Comparison of ENCODE assay signal across 8 mouse cellular contexts in genomic region chr3:51788591-51789339, GRCm38 (mm10).
DNase-seq lines count a peak whose midpoint lies in the region; ATAC-seq and TF ChIP-seq lines count a peak whose summit lies in the region.

No protein-coding gene starts in this region.

- no peaks in the 10 kb centered on the region for H3K9me3 ChIP-seq in hindbrain, embryonic 14.5 days (ENCODE audit: control insufficient read depth, low read length)

- TF ChIP-seq CTCF in left cerebral cortex, adult 2 months (IDR thresholded peaks at IDR 0.05) = no peak

- H3K27me3 ChIP-seq in hindbrain, embryonic 14.5 days (ENCODE audit: control insufficient read depth, insufficient read depth, low read length) = no peaks in the 10 kb centered on the region

- peak; percentile 81 for ATAC-seq in hindbrain, embryonic 14.5 days (ENCODE audit: low FRiP score)

- intact Hi-C loops in left cerebral cortex, adult 2 months (cut with DNase I) = loop anchor here (5.0 kb wide), 2 partner anchors 86 to 99 kb away; no protein-coding TSS in a partner anchor

- H3K4me1 ChIP-seq in hindbrain, embryonic 14.5 days (replicated peaks; ENCODE audit: control insufficient read depth, insufficient read depth, low read length) = peaks cover 30% of the 10 kb centered on the region

- H3K27ac ChIP-seq in hindbrain, embryonic 14.5 days = peak overlapping the region; percentile 90
- peak overlapping the region; percentile 55 for H3K27ac ChIP-seq in left cerebral cortex, adult 2 months

- peak; percentile 90 for DNase-seq in NIH3T3 (ENCODE audit: low read depth)
- DNase-seq in cerebellum, postnatal 36 days = peak; percentile 32 to 46
- DNase-seq in frontal cortex, postnatal 36 days (ENCODE audit: low spot score in 2 of 2) = peak; percentile 62 to 66
- peak; percentile 79 for DNase-seq in hindbrain, embryonic 14.5 days (ENCODE audit: low spot score)
- peak; percentile 52 to 56 for DNase-seq in left cerebral cortex, adult 2 months (ENCODE audit: extremely low spot score in 1 of 2, low spot score in 2 of 2)
- DNase-seq in lung, postnatal 25 days (ENCODE audit: low spot score) = peak; percentile 54
- DNase-seq in ovary, postnatal 14 days (ENCODE audit: low spot score) = peak; percentile 39
- peak; percentile 27 for DNase-seq in urinary bladder, adult 2 months (ENCODE audit: low spot score)

- H3K9ac ChIP-seq in hindbrain, embryonic 14.5 days = peak overlapping the region; percentile 50

- H3K36me3 ChIP-seq in hindbrain, embryonic 14.5 days (replicated peaks; ENCODE audit: control insufficient read depth, insufficient read depth) = no peaks in the 10 kb centered on the region

- 0 out of 2 replicates have a peak overlapping the region, but pooled peaks have one; percentile 9 for H3K4me3 ChIP-seq in hindbrain, embryonic 14.5 days (replicated peaks; ENCODE audit: low read length)
- peak overlapping the region; percentile 41 for H3K4me3 ChIP-seq in left cerebral cortex, adult 2 months

- peak overlapping the region; percentile 45 for H3K4me2 ChIP-seq in hindbrain, embryonic 14.5 days (replicated peaks)

- under 1% methylated on average over 17 of the region's 17 CpGs for WGBS in hindbrain, embryonic 14.5 days

Comparison
In these comparisons a context has a peak if more than half of its experiments do, and no peak if none do; other contexts are left out.
1. Peak in every context shown above with its lines: DNase-seq, ATAC-seq, H3K4me3 ChIP-seq and H3K27ac ChIP-seq.
2. DNase-seq: peak in every context shown above with its lines; median percentile 90 in NIH3T3; 79 in hindbrain, embryonic 14.5 days; 64 in frontal cortex, postnatal 36 days; 54 in left cerebral cortex, adult 2 months; 54 in lung, postnatal 25 days; 39 in cerebellum, postnatal 36 days; 39 in ovary, postnatal 14 days; 27 in urinary bladder, adult 2 months.